Mouse (Mus musculus): Measurements from ENCODE around the gene Amh.

Amh gene

DNA sequence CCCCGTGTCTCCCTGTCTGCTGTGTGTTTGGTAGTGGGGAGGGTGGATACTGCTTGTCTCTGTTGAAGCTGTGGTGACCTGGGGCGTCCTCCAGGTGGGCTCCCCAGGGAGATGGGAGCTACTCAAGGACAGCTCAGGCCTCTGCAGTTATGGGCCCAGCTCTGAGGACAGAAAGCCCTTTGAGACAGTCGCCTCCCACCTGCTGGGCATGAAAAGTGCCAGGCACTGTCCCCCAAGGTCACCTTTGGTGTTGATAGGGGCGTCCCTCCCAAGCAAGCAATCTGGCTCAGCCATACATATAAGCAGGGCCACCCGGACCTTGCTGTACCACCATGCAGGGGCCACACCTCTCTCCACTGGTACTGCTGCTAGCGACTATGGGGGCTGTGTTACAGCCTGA is at the start of gene Amh:
Gene Amh (plus strand): TSS at position 328 of the 400 bp plus-strand sequence.
- 73% methylated on average over 6 of the region's 6 CpGs for WGBS

DNA sequence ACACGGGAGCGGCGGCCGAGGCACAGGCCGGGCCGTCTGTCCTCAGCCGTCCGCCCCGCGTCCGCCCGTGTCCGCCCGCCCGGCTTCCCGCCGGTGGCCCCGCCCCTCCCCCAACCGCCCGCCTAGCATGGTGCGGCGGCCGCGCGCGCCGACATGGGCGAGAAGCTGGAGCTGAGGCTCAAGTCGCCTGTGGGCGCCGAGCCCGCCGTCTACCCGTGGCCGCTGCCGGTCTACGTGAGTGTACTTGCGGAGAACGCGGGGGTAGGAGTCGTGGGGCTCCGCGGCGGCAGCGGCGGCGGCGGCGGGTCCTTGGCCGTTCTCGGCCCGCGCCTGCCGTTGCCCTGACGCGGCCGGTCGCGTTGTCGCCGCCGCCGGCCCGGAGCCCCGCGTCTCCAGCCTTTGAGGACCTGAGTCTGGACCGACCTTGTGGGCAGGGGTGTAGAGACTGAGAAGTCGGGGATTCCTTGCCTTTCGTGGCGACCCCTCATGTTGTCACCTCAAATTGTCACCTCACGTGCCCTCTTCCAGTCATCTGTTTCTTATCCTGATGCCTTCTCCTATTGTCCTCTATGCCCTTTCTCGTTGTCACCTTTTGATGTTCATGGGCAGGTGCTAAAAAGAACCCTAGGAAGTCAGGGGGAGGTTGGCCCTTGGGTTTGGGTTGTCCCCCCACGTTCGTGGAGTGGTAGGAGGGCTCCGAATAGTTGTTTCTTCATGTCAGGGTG is 49.6 kb upstream of the Amh start:
- WGBS, result under 1% methylated on average over 72 of the region's 75 CpGs

DNA sequence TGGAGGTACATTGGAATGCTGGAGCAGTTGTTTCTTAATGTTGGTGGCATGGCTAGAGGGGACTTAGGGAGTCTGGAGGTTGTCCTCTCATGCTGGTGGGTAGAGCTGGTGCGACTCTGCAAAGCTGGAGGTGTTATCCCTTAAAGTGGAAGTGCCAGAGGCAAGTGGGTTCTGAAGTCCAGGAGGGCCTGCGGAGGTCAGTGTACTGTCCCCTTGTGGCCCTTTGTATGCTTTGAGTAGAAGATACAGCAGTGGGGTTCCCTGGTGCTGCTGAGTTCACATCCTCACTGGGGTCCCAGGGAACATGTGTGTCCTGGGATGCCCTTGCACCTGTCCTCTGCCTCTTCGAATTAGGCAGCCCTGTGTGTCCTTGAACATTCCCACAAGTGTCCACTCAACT is 48.9 kb upstream of the Amh start:
- 16% methylated on average over 3 of the region's 3 CpGs for WGBS

- 21% methylated on average over 2 of the region's 2 CpGs for WGBS
These were observed 48.5 kb upstream of the Amh start for GRCm38 (mm10) chr10:80756509-80756908.

DNA sequence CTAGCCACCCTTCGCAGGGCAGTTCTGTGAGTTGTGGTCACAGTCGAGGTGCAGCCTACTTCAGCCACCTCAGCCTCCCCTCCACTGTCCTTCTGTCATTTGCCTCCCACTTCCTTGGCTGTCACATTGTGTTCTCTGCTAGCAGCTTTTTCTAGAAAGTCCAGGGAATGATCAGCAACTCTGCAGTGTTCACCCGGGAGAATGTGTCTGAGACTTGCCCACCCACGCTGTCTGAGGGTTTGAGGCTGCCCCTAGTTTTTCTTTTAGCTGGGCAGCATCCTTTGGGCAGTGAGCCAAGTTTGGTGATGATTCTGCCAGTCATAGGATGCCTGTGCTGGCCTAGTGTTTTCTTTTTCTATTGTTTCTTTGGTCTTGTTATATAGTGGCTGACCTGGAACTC is 48.1 kb upstream of the Amh start:
- WGBS, result 17% methylated on average over 4 of the region's 4 CpGs

DNA sequence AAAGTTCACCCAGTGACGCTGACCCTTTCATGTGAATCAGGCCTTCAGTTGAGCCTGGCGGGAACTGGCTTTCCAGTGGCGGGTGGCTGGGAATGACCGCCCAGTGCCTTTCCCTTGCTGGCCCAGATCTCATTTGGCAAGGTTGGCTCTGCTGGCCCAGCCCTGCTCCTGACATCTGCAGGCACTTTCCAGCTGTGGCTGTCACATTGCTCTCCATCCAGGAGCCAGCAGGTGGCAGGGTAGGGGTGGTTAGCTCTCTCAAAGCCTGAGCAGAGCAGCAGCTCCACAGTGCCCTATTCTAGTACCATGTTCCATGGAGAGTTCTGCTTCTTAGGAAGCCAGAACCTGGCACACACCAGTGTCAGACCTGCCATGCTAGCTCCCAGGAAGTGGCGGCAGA is 47.3 kb upstream of the Amh start:
- WGBS, result 26% methylated on average over 5 of the region's 5 CpGs

GRCm38 (mm10) chr10:80758651-80759050 is 46.4 kb upstream of the Amh start:
- WGBS, result 42% methylated on average over 7 of the region's 7 CpGs

- 73% methylated on average over 4 of the region's 4 CpGs for WGBS
These were observed 44.2 kb upstream of the Amh start for GRCm38 (mm10) chr10:80760596-80761524.

GRCm38 (mm10) chr10:80761821-80762220 is 43.2 kb upstream of the Amh start:
- WGBS, result 65% methylated on average over 3 of the region's 3 CpGs

- 97% methylated on average over 2 of the region's 2 CpGs for WGBS
These were observed 41.5 kb upstream of the Amh start for GRCm38 (mm10) chr10:80763502-80763901.

- 44% methylated on average over 2 of the region's 2 CpGs for WGBS
These were observed 39.3 kb upstream of the Amh start for GRCm38 (mm10) chr10:80765746-80766145.

GRCm38 (mm10) chr10:80766161-80766815 is 38.8 kb upstream of the Amh start:
- WGBS, result 48% methylated on average over 10 of the region's 10 CpGs

GRCm38 (mm10) chr10:80768365-80768764 is 36.7 kb upstream of the Amh start:
- 73% methylated on average over 6 of the region's 6 CpGs for WGBS

DNA sequence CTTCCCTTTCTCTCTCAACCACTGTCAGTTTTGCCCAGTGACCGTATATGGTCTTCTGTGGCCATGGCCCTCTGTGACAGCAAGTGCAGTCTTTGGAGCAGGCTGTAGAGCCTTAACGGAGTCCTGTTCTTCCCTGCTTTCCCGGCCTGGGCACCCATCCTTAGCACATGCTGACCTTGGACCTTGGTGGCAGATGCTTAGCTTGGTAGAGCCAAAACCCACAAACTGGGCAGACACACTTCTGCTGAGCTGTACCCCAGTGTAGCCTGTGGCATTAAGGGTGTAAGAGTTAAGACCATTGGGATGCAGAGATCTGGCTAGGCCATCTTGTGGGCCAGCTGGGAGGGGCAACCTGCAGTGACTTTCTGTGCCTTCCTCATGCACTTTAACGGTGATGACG is 31.2 kb upstream of the Amh start:
- 66% methylated on average over 5 of the region's 5 CpGs for WGBS

DNA sequence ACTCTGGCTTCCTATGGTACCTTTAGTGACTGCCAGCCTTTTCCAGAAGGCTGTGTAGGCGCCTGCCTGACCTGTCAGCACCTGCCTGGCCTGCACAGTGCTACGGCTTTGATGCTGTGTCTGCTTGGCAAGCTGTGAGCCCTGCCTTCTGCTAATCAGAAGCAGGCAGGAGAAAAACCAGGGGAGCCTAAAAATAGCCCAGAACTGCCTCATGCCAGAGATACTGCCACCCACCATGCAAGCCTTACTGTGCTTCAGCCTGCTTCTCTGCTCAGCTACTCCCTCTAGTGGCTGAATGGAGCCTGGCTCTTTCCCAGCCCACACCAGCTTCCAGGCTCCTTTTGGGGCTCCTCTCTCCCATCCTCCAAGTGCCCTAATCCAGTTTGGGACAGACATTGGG is 30.5 kb upstream of the Amh start:
- 16% methylated on average over 2 of the region's 2 CpGs for WGBS

DNA sequence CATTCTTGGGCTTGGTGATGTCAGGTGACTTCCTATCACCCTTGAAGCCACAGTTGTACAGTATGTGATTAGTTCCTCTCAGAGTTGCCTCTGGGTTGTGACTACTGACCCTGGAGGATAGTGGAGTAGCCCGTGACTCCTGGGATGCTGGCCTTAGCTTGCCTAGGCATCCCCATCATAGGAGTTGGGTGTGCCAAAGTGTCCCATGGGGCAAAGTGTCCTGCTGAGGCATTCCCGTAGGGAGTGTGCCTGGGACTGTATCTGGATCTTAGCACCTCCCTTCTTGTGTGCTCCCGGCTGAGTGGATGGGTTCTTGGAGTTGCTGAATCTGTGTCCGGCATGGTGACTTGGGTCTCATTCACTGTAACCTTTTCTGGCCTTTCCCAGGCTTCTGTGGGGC is 30.1 kb upstream of the Amh start:
- 54% methylated on average over 4 of the region's 4 CpGs for WGBS

DNA sequence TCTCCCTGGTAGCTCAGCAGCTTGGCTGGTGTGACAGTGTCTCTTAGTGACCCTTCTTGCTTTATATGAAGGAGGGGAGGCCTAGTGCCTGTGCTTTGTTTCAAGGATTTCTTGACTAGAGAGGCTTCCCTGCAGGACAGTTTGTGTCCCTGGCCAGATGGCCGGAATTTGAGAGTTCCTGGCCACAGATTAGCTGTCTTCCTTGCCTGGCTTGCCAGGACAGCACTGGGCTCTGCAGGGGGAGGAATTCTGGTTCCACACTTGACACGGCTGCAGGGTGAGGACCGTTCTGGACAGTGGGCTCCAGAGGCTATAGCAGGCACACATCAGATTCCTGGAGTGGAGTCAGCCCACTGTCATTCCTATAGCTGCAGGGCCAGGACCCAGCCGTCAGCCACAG is 29.3 kb upstream of the Amh start:
- 68% methylated on average over 4 of the region's 4 CpGs for WGBS

DNA sequence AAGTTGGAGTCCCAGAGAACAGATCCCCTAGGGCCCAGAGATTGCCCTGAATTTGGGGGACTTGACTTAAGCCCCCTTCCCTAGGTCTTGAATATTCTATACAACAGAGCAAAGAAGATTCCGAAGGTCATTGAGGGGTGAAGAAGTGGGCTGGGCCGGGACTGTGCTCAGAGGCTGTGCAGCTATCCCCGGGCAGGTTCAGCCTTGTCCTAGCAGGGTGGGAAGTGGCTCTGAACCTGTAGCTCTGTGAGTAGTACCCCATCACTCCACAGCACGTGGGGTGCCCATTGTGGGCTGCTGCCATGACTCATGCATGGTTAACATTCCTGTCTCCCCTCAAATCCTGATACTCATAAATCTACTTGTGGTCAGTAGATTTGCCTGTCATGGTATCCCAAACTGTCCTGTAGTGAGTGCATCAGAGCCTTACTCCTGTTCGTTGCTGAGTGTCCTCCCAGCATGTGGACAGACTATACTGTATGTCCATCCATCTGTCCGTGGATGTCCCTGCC is 28.6 kb upstream of the Amh start:
- WGBS, result 80% methylated on average over 6 of the region's 6 CpGs

DNA sequence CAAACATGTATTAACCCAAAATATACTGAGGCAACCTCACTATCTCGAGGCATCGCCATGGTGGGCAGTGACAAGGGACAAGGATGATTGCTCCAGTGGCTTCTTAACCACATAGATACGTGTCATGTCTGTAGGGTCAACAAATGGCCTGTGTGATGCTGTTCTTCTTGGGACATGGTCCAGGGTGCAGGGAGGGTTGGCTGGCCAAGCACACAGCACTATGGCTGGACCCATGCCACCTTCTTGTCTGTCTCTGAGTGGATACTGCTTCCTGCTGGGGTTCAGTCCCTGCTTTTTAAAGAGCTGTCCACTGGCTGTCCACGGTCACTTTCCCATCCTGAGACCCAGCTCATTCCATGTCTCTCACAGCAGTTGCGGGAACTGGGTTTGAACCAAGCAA is 27.9 kb upstream of the Amh start:
- WGBS, result 72% methylated on average over 5 of the region's 5 CpGs

DNA sequence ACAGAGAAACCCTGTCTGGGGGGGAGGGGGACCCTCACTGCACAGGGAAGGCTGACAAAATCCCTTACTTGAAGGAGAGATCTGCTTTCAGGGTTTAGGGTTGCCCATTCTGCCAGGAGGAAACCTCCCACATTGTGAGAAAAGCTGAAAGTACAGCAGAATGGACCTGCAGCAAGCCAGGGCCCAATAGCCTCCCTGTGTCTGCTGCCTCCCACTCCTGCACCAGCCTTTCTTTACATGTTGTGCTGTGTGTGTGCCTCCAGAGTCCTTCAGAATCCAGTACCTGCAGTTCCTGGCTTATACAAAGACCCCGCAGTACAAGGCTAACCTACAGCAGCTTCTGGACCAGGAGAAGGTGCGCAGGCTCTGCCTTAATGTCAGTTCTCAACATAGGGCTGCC is 20.7 kb upstream of the Amh start:
- 88% methylated on average over 2 of the region's 2 CpGs for WGBS

- WGBS, result 71% methylated on average over 12 of the region's 12 CpGs
These were observed 20.2 kb upstream of the Amh start for GRCm38 (mm10) chr10:80784871-80785270.

DNA sequence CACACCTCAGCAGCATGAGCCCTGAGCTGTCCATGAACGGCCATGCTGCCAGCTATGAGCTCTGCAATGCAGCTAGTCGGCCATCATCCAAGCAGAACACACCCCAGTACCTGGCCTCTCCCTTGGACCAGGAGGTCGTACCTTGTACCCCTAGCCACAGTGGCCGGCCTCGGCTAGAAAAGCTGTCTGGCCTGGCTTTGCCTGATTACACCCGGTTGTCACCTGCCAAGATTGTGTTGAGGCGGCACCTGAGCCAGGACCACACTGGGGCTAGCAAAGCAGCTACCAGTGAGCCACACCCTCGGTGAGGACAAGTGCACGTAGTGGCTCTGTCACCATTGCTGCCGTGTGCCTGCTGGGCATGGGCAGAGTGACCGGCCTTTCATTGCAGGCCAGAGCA is 19.1 kb upstream of the Amh start:
- 89% methylated on average over 11 of the region's 11 CpGs for WGBS

All from cerebral cortex, adult 2 months (tissue).